Mouse (Mus musculus): ENCODE results near the gene Uhrf1. TPM values are rescaled to one million over a fixed set of nuclear protein-coding genes. Genes with fewer than 3 reads are reported as not detected.

Gene Uhrf1
- polyA plus RNA-seq, 1 experiment from 2014 or later = 138 TPM

DNA sequence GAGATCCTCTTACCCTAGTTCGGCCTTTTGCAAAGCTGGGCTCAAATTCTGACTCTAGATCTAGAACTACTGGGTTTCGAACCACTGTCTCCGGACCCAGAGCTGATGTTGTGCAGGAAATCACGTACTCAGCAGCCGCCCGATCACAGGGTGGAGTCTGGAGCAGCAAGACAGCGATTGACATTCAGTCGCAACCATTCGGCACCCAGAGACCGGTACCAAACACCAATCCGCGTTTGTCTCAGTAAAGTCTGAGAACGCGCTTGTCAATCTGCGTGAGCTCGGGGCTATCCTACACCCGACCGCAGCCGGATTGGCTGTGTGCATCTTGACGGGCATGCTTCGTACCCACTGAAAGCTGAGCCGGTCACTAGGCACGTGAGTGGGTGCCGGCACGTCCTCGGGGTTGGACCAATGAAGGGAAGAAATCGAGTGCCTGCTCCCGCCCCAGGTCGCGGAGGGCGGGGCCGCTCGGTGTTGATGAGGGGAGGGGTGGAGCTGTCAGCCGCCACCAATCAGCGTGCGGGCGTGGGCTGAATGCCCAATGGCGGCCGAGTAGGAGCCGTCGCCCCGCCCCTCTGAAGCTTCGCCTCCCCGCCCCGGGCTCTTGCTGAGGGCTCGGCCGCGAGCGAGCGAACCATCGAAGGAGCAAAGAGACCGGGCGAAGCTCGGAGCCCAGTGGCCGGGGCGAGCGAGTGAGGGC lies 22.5 kb downstream of the Uhrf1 start, which contains the start of gene Kdm4b:
Kdm4b (plus strand) TSS at position 613 of the 703 bp plus-strand sequence.
- Histone ChIP-seq H3K4me1 (ENCODE audit: control insufficient read depth, insufficient read depth, low read length) (peaks cover 19% of the 10 kb centered on the region), H3K9ac (ENCODE audit: low read length) (peak within 1 kb of the TSS; percentile 94), H3K27ac (ENCODE audit: low read depth, low read length) (peak within 1 kb of the TSS; percentile 82), H3K27me3 (ENCODE audit: control insufficient read depth, insufficient read depth, low read length) (no peaks in the 10 kb centered on the region), H3K36me3 (ENCODE audit: control insufficient read depth, insufficient read depth, low read length) (peaks cover 2% of the 10 kb centered on the region; the same call in 1 of the 2 replicates), H3K4me3 (ENCODE audit: low read depth, low read length) (peak within 1 kb of the TSS; percentile 90), H3K4me2 (peak within 1 kb of the TSS; percentile 73), H3K9me3 (ENCODE audit: control insufficient read depth, low read length) (no peaks in the 10 kb centered on the region)
- DNase-seq (ENCODE audit: low spot score, missing footprints) = peak; percentile 100
- ATAC-seq (ENCODE audit: low FRiP score) = peak; percentile 99
- under 1% methylated on average over 47 of the region's 57 CpGs for WGBS

DNA sequence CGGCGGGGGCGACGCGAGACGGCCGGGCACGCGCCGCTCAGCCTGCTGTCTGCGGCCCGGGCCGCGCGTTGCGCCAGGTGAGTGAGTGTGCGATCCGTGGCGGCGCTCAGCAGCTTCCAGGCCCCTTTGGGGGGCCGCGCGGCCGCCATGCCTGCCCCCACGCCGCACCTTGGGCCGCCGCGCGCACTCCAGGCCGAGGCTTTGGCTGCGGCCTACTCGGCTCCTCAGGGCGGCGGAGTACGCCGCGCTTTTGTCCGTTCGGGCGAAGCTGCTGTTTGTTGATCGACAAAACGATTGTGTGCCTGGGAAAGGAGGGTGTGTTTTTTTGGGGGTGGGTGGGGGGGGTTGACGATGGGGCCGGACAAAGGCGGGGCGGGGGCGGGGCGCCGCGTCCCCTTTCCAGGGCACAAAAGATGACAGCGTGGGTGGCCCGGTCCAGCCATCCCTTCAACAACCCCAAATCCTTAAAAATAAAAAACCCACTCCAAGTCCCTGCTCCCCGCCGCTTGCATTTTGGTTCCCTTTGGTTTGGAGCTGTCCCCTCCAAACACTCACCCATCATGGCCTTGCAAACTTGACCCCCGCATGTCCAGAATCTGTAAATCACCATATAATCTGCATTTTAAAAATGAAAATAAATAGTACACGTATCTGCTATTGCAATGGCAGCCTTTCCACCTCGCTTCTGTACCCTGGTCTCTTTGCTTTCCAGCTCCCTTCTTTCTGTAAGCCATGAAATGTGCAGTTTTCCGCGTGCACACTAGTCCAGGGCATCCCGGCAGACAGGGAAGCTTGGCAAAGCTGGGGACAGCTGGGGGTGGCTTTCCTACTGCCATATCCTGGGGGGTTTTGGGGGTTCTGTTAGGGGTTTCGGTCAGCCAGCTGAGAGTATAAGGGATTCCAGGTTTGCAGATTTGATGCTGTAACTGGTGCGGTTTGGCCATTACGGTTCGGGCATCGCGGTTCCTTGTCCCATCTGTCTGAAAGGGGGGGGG lies 23.3 kb downstream of the Uhrf1 start:
- Histone ChIP-seq H3K9ac (ENCODE audit: low read length) (peak overlapping the region; percentile 94), H3K4me1 (ENCODE audit: control insufficient read depth, insufficient read depth, low read length) (peaks cover 19% of the 10 kb centered on the region), H3K36me3 (ENCODE audit: control insufficient read depth, insufficient read depth, low read length) (0 out of 2 replicates have a peak, but pooled peaks cover 2% of the 10 kb centered on the region), H3K27ac (ENCODE audit: low read depth, low read length) (peak overlapping the region; percentile 82), H3K27me3 (ENCODE audit: control insufficient read depth, insufficient read depth, low read length) (no peaks in the 10 kb centered on the region), H3K4me3 (ENCODE audit: low read depth, low read length) (peak overlapping the region; percentile 90), H3K4me2 (peak overlapping the region; percentile 73), H3K9me3 (ENCODE audit: control insufficient read depth, low read length) (no peaks in the 10 kb centered on the region)
- WGBS = 4% methylated on average over 56 of the region's 67 CpGs
- ATAC-seq (ENCODE audit: low FRiP score) (peak; percentile 64), DNase-seq (ENCODE audit: low spot score, missing footprints) (peak; percentile 93)

DNA sequence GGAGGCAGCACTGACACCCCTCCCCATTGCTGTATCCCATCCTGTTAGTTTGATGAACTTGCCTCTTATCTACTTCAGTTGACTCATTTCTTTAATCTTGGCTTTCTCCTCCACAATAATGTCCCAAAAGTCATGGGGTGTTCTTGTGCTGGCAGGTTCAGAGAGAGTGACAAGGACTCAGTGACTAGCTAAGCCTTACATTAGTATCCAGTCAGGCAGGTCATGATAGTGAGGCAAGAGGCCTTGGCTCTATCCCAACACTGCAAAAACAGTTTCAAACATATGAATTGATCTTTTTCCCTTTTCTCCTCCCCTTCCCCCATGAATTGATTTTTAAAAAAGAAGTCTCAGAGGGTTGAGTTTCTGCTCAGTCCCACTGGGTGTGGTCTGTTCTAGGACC lies 26.1 kb downstream of the Uhrf1 start:
- no peak for DNase-seq (ENCODE audit: low spot score, missing footprints)
- Histone ChIP-seq H3K9me3 (ENCODE audit: control insufficient read depth, low read length) (no peaks in the 10 kb centered on the region), H3K27ac (ENCODE audit: low read depth, low read length) (no peak overlapping the region), H3K4me3 (ENCODE audit: low read depth, low read length) (no peak overlapping the region), H3K4me2 (no peak overlapping the region), H3K9ac (ENCODE audit: low read length) (no peak overlapping the region), H3K27me3 (ENCODE audit: control insufficient read depth, insufficient read depth, low read length) (no peaks in the 10 kb centered on the region), H3K36me3 (ENCODE audit: control insufficient read depth, insufficient read depth, low read length) (no peaks in the 10 kb centered on the region), H3K4me1 (ENCODE audit: control insufficient read depth, insufficient read depth, low read length) (peaks cover 19% of the 10 kb centered on the region)
- no peak for ATAC-seq (ENCODE audit: low FRiP score)

DNA sequence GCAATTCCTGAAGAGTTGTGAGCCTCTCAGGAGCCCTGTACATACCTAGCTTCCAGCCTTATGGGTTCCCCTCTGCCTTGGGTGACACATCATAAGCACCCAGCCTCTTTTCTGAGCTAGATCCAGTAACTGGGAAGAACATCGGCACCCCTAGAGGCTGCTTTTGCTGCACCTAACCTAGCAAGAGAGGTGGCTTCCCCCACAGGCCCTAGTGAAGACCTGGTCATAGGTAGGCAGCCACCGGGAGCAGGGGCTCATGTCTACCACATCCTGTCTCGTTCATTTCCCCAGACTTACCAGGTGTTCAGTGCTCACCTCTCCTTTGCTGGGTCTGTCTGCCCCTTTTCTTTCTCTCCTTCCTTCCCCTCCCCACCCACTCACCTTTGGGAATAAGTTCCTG lies 27.2 kb downstream of the Uhrf1 start:
- WGBS = 81% methylated on average over 3 of the region's 3 CpGs
- no peak overlapping the region for H3K4me3 ChIP-seq (ENCODE audit: low read depth, low read length)
- H3K9ac ChIP-seq (ENCODE audit: low read length) = no peak overlapping the region

DNA sequence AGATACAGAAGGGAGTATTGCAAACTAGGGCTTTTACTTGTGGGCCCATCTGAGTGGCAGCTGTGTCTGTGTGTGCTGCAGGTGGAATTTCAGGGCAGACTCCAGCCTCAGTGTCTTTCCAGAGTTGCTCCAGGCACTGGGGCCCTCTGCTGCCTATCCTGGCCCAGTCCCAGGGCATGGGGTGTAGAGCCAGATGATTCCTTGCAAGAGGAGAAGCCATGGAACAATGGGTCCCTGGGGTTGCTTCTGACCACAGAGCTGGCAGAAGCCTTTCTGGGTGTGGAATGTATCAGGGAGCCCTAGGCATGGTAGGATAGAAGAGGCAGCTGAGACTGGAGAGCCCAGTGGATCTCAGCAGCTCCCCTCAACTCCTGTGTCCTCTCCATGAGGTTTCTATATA lies 28.1 kb downstream of the Uhrf1 start:
- no peaks in the 10 kb centered on the region for H3K27me3 ChIP-seq (ENCODE audit: control insufficient read depth, insufficient read depth, low read length)
- DNase-seq (ENCODE audit: low spot score, missing footprints) = no peak
- H3K9ac ChIP-seq (ENCODE audit: low read length) = no peak overlapping the region
- H3K4me3 ChIP-seq (ENCODE audit: low read depth, low read length) = no peak overlapping the region
- H3K36me3 ChIP-seq (ENCODE audit: control insufficient read depth, insufficient read depth, low read length) = no peaks in the 10 kb centered on the region
- ATAC-seq (ENCODE audit: low FRiP score) = no peak
- no peak overlapping the region for H3K4me2 ChIP-seq
- no peaks in the 10 kb centered on the region for H3K9me3 ChIP-seq (ENCODE audit: control insufficient read depth, low read length)
- peaks cover 16% of the 10 kb centered on the region for H3K4me1 ChIP-seq (ENCODE audit: control insufficient read depth, insufficient read depth, low read length)
- H3K27ac ChIP-seq (ENCODE audit: low read depth, low read length) = no peak overlapping the region

More for the DNA sequence above, 27.2 kb downstream of the Uhrf1 start:
- DNase-seq (ENCODE audit: low spot score, missing footprints) (no peak), ATAC-seq (ENCODE audit: low FRiP score) (no peak)
- Histone ChIP-seq H3K27ac (ENCODE audit: low read depth, low read length) (no peak overlapping the region), H3K36me3 (ENCODE audit: control insufficient read depth, insufficient read depth, low read length) (no peaks in the 10 kb centered on the region), H3K4me1 (ENCODE audit: control insufficient read depth, insufficient read depth, low read length) (peaks cover 16% of the 10 kb centered on the region), H3K9me3 (ENCODE audit: control insufficient read depth, low read length) (no peaks in the 10 kb centered on the region), H3K27me3 (ENCODE audit: control insufficient read depth, insufficient read depth, low read length) (no peaks in the 10 kb centered on the region), H3K4me2 (no peak overlapping the region)

DNA sequence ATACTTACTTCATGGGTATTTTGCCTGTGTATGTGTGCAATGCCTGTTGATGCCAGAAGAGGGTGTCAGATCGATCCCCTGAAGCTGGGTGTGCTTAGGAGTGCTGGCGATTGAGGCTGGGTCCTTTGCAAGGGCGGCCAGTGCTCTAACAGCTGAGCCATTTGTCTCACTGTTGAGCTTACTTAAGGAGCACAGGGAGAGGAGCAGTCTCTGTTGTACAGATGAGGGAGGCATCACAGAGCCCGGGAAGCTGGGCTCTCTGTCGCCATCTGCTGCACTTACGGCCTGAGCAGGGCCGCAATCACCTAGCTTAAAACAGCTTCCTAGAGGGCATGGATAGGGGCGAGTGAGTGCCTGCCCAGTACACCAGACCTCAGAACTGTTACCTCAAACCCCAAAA lies 29.9 kb downstream of the Uhrf1 start:
- H3K27ac ChIP-seq (ENCODE audit: low read depth, low read length) = no peak overlapping the region
- no peak overlapping the region for H3K9ac ChIP-seq (ENCODE audit: low read length)
- no peak for DNase-seq (ENCODE audit: low spot score, missing footprints)
- 38% methylated on average over 8 of the region's 8 CpGs for WGBS
- ATAC-seq (ENCODE audit: low FRiP score) = no peak
- no peaks in the 10 kb centered on the region for H3K36me3 ChIP-seq (ENCODE audit: control insufficient read depth, insufficient read depth, low read length)
- H3K4me2 ChIP-seq = no peak overlapping the region
- H3K9me3 ChIP-seq (ENCODE audit: control insufficient read depth, low read length) = no peaks in the 10 kb centered on the region
- H3K4me1 ChIP-seq (ENCODE audit: control insufficient read depth, insufficient read depth, low read length) = peaks cover 3% of the 10 kb centered on the region
- no peak overlapping the region for H3K4me3 ChIP-seq (ENCODE audit: low read depth, low read length)
- no peaks in the 10 kb centered on the region for H3K27me3 ChIP-seq (ENCODE audit: control insufficient read depth, insufficient read depth, low read length)

DNA sequence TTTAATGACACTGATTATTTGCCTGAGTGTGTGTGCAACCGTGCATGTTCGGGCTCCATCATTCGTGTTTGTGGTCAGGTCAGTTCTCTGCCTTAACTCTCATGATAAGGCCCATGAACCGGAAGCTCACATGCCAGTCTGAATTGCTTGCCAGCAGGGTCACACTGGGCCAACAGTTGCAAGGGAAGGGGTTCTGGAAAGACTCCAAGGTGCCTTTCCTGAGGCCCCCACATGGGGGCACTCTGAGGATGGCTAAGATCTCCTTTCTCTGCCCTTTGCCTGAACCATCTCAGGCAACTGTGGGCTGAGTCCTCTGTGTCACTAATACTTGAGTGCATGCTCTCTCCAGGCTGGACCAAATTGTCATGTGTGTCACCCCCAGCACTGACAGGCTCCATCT lies 34.1 kb downstream of the Uhrf1 start:
- ATAC-seq (ENCODE audit: low FRiP score) (peak; percentile 8; the same call in 1 of the 2 replicates), DNase-seq (ENCODE audit: low spot score, missing footprints) (peak; percentile 91)
- 67% methylated on average over 4 of the region's 4 CpGs for WGBS
- Histone ChIP-seq H3K4me2 (no peak overlapping the region), H3K27ac (ENCODE audit: low read depth, low read length) (no peak overlapping the region), H3K36me3 (ENCODE audit: control insufficient read depth, insufficient read depth, low read length) (no peaks in the 10 kb centered on the region), H3K27me3 (ENCODE audit: control insufficient read depth, insufficient read depth, low read length) (no peaks in the 10 kb centered on the region), H3K4me3 (ENCODE audit: low read depth, low read length) (no peak overlapping the region), H3K4me1 (ENCODE audit: control insufficient read depth, insufficient read depth, low read length) (no peaks in the 10 kb centered on the region), H3K9ac (ENCODE audit: low read length) (no peak overlapping the region), H3K9me3 (ENCODE audit: control insufficient read depth, low read length) (no peaks in the 10 kb centered on the region)

DNA sequence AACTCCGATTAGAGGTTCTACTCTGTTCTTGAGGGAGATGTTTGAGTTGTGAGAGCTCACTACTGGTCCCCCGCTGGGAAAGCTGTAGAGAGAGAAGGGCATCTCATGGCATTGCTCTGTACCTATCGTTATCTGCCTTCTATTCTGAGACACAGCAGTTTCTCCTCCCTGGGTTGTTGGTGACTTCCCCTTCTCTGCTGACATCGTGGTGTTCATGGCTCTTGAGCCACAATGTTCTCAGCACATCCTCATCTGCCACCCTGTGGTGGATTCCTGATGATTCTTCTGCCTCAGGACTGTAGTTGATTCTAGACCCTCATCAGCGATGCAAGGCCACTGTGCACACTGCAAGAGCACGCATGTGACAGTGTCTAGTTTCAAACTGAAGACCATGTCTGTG lies 34.7 kb downstream of the Uhrf1 start:
- H3K4me1 ChIP-seq (ENCODE audit: control insufficient read depth, insufficient read depth, low read length) = no peaks in the 10 kb centered on the region
- no peaks in the 10 kb centered on the region for H3K27me3 ChIP-seq (ENCODE audit: control insufficient read depth, insufficient read depth, low read length)
- no peak overlapping the region for H3K27ac ChIP-seq (ENCODE audit: low read depth, low read length)
- no peak for ATAC-seq (ENCODE audit: low FRiP score)
- WGBS = 92% methylated on average over 6 of the region's 6 CpGs
- no peak for DNase-seq (ENCODE audit: low spot score, missing footprints)
- no peak overlapping the region for H3K9ac ChIP-seq (ENCODE audit: low read length)
- H3K9me3 ChIP-seq (ENCODE audit: control insufficient read depth, low read length) = no peaks in the 10 kb centered on the region
- no peak overlapping the region for H3K4me3 ChIP-seq (ENCODE audit: low read depth, low read length)
- H3K36me3 ChIP-seq (ENCODE audit: control insufficient read depth, insufficient read depth, low read length) = no peaks in the 10 kb centered on the region
- no peak overlapping the region for H3K4me2 ChIP-seq

DNA sequence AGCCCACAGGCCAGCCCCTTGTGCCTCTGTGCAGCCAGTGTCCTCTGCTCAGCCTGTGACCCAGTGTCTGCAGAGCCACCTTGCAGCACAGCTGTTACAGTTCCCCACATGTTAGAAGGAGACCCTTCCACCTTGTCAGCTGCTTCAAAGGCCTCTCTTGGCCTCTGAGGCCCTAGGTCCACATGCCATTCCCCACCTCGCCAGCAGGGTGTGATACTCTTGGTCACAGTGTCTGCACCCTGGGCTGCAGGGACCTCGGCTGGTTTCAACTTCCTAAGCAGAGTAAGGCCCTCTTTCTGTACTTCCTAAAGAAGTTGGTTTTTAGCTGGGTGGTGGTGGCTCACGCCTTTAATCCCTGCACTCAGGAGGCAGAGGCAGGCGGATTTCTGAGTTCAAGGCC lies 35.8 kb downstream of the Uhrf1 start:
- DNase-seq (ENCODE audit: low spot score, missing footprints) (no peak), ATAC-seq (ENCODE audit: low FRiP score) (no peak; the same call in 1 of the 2 replicates)
- Histone ChIP-seq H3K9me3 (ENCODE audit: control insufficient read depth, low read length) (no peaks in the 10 kb centered on the region), H3K27ac (ENCODE audit: low read depth, low read length) (no peak overlapping the region), H3K4me1 (ENCODE audit: control insufficient read depth, insufficient read depth, low read length) (no peaks in the 10 kb centered on the region), H3K36me3 (ENCODE audit: control insufficient read depth, insufficient read depth, low read length) (no peaks in the 10 kb centered on the region), H3K4me3 (ENCODE audit: low read depth, low read length) (no peak overlapping the region), H3K4me2 (no peak overlapping the region), H3K9ac (ENCODE audit: low read length) (no peak overlapping the region), H3K27me3 (ENCODE audit: control insufficient read depth, insufficient read depth, low read length) (no peaks in the 10 kb centered on the region)
- 59% methylated on average over 4 of the region's 4 CpGs for WGBS

Data from midbrain, embryonic 11.5 days (tissue).